Mouse (Mus musculus) ES-Bruce4 (cell line): ENCODE measurements at regions not wholly inside any gene's neighbourhood (a gene's known extent, or its start where the extent isn't known, plus 50 kb on each side); places are given as distances from the start of the nearest gene placed in this dataset.

Source experiments
- CTCF ChIP-seq: IDR thresholded peaks from one replicate; pipeline ENCODE4 v1.8.1; 2011; ENCODE audit warnings: low read depth, low read length
- POLR2A ChIP-seq: IDR thresholded peaks from one replicate; pipeline ENCODE4 v1.8.1; 2011; ENCODE audit warnings: low read length; ENCODE audit not compliant: insufficient read depth

DNA sequence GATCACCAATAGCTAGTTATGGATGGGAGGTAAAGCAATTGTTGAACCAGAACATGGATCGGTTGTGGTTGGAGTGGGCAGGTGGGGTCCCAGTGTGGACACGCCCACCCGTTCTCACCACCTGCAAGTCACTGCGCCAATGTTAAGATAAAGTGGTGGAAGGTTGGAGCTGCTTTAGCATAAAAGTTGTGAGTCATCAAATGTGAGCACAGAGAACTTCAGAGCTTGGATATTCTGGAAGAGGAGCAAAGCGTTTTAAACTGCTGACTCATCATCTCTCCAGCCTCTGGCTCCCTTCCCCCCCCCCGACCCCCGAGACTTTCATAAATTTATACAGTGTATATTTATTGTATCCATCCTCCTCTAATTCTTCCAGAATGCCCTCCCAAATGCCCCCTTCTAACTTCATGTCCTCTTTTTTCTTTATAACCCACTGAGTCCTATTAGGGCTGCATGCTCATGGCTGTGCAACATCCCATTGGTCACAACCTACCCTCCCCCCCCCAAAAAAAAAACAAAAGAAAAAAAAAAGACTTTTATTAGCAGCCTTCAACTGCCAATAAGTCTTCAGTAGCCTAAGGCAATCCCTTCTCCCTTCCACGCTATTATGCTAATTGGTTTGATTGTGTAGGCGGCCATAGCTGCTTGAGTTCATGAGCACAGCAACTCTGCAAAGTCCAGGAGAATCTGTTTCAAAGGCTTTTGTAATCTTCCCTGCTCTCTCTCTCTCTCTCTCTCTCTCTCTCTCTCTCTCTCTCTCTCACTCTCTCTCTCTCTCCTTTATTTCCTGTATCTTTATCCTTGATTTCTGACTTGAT, 112.8 kb upstream of the Ppp6c start:
- TF ChIP-seq CTCF (no peak), POLR2A (no peak)
